Mouse (Mus musculus) heart, postnatal 0 days (tissue): Measurements from ENCODE around the gene Ksr2.

ENCODE experiments used
- CTCF ChIP-seq: IDR thresholded peaks from 2 replicates; pipeline ENCODE4 v1.5.1; 2016; ENCODE audit warnings: antibody characterized with exemption, control low read depth, low read depth
- EP300 ChIP-seq: IDR thresholded peaks from 2 replicates; pipeline ENCODE4 v1.6.1; 2016; ENCODE audit warnings: antibody characterized with exemption, low read depth

- TF ChIP-seq CTCF (no peak), EP300 (no peak)
Measured at GRCm38 (mm10) chr5:117380199-117380598, 33.6 kb upstream of the Ksr2 start.
